Mouse (Mus musculus) neural tube, embryonic 13.5 days (tissue): ENCODE data around the gene Mrto4. TPM values are rescaled to one million over a fixed set of nuclear protein-coding genes. Genes with fewer than 3 reads are reported as not detected.
"Not testable (repeated sequence)": the region's sequence is repeated elsewhere in the genome, so short reads cannot be mapped to it uniquely, and the experiment has no call there.

ENCODE experiments used
- ATAC-seq: fragments of 200-750 bp; cut with Nextera tagmentation; 2 replicates; pipeline ENCODE4 v1.8.0; 2017; ENCODE audit warnings: low read depth, mild to moderate bottlenecking, moderate TSS enrichment, moderate library complexity
- H3K27ac ChIP-seq: fragments of 300-500 bp; sonication (generic); replicated peaks from 2 replicates; pipeline ENCODE4 v1.5.1; 2015; ENCODE audit warnings: moderate library complexity, mild to moderate bottlenecking, inconsistent platforms
- H3K27me3 ChIP-seq: fragments of 300-500 bp; sonication (generic); 2 replicates; pipeline ENCODE4 v1.6.1; 2015; ENCODE audit warnings: mild to moderate bottlenecking, inconsistent platforms
- H3K36me3 ChIP-seq: fragments of 300-500 bp; sonication (generic); 2 replicates; pipeline ENCODE4 v1.6.1; 2015; ENCODE audit warnings: mild to moderate bottlenecking, inconsistent platforms
- H3K4me1 ChIP-seq: fragments of 300-500 bp; sonication (generic); replicated peaks from 2 replicates; pipeline ENCODE4 v1.6.1; 2015; ENCODE audit warnings: inconsistent platforms
- H3K4me2 ChIP-seq: fragments of 300-500 bp; sonication (generic); 2 replicates; pipeline ENCODE4 v1.6.1; 2015; ENCODE audit warnings: inconsistent platforms, mild to moderate bottlenecking, moderate library complexity
- H3K4me3 ChIP-seq: fragments of 300-500 bp; sonication (generic); 2 replicates; pipeline ENCODE4 v1.5.1; 2015; ENCODE audit warnings: mild to moderate bottlenecking, inconsistent platforms
- H3K9ac ChIP-seq: fragments of 300-500 bp; sonication (generic); 2 replicates; pipeline ENCODE4 v1.6.1; 2015; ENCODE audit warnings: moderate library complexity, mild to moderate bottlenecking, inconsistent platforms
- H3K9me3 ChIP-seq: fragments of 300-500 bp; sonication (generic); 2 replicates; pipeline ENCODE4 v1.6.1; 2016; ENCODE audit warnings: inconsistent platforms
- WGBS: fragments of 180-500 bp; shearing (Covaris S2); methylation state at CpG from one replicate; pipeline ENCODE4 v1.1.7; 2015; 5-methylcytosine and 5-hydroxymethylcytosine counted together
- polyA plus RNA-seq: library from polyadenylated mRNA; unstranded; fragments of >200 nt; fragmentation: Nextera tagmentation; extraction: Ambion mirVana; gene quantifications from 2 replicates; pipeline ENCODE4 v1.2.1, GENCODE M21; 2015

Gene Mrto4
- polyA plus RNA-seq, result 86.7 and 90.3 TPM in 2 replicates

DNA sequence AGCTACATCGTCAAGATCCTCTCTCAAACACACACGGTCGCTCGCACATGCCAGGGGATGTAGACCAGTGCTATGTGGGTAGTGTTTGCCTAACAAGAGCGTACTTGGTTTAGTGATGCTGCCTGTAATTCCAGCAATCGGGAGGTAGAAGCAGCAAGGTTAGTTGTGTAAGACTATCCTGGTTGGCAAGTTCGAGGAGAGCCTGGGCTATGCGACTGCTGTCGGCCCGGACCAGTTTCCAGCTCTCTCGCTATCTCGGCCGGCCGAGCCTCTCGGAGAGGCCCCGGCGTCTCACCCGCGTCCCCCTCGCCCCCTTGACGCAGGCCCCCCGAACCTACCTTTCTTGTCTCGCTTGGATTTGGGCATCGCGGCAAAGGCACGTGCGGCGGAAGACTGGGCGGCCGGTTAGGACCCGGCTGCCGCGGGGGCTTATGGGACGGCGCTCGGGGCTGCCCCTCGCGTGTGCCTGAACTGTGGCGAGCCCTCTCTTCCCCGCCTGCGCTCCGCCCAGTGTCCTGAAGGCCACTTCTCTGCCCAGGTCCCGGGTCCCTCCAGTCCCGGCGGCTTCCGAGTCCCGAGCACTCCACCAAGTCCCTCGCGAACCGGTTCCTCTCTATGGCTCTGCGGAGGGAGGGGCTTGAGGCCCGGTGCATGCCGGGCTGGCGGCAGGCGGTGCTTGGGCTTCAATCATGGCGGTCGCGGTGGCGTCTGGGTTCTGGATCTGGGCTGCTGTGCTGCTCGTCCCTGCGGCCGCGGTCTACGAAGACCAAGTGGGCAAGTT lies at the start of gene Mrto4, which contains the start of the genes Emc1 and Ubr4:
Gene Mrto4, minus strand, starts transcription at position 646 of the 781 bp plus-strand sequence.
Gene Emc1, plus strand, starts transcription at position 657 of the 781 bp plus-strand sequence.
Gene Ubr4, plus strand, starts transcription at position 679 of the 781 bp plus-strand sequence.
- peak; percentile 95 for ATAC-seq
- H3K27me3 ChIP-seq, result no peaks in the 10 kb centered on the region
- peak within 1 kb of the TSS; percentile 97 for H3K4me2 ChIP-seq
- no peaks in the 10 kb centered on the region for H3K9me3 ChIP-seq
- H3K27ac ChIP-seq, result peak within 1 kb of the TSS; percentile 98
- peak within 1 kb of the TSS; percentile 85 for H3K4me3 ChIP-seq
- WGBS, result under 1% methylated on average over 64 of the region's 64 CpGs
- peaks cover 55% of the 10 kb centered on the region for H3K36me3 ChIP-seq
- peaks cover 27% of the 10 kb centered on the region for H3K4me1 ChIP-seq
- peak within 1 kb of the TSS; percentile 95 for H3K9ac ChIP-seq

DNA sequence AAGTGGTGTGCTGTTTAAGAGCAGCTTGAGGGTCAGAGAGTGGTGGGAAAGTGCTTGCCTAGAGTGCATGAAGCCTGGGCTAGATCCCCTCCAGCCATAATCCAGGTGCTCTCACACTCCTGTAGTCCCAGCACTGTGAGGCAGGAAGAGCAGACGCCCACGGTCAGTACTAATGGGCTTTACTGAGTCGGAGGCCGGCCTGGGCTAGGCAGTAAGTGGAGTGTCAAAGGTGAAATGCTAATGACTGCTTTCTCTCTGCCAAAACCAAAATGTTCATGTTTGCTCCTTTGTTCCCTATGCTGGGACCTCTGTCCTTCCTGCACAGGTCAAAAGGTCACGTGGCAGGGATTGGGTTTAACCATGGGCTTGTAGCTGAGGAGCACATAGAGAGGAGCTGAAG lies 48.1 kb upstream of the Mrto4 start:
- no peak overlapping the region for H3K9ac ChIP-seq
- peaks cover 96% of the 10 kb centered on the region for H3K36me3 ChIP-seq
- ATAC-seq, result no peak
- H3K4me2 ChIP-seq, result no peak overlapping the region
- no peak overlapping the region for H3K27ac ChIP-seq
- WGBS, result 80% methylated on average over 5 of the region's 5 CpGs
- H3K4me3 ChIP-seq, result no peak overlapping the region
- H3K27me3 ChIP-seq, result no peaks in the 10 kb centered on the region
- H3K4me1 ChIP-seq, result no peaks in the 10 kb centered on the region
- no peaks in the 10 kb centered on the region for H3K9me3 ChIP-seq

DNA sequence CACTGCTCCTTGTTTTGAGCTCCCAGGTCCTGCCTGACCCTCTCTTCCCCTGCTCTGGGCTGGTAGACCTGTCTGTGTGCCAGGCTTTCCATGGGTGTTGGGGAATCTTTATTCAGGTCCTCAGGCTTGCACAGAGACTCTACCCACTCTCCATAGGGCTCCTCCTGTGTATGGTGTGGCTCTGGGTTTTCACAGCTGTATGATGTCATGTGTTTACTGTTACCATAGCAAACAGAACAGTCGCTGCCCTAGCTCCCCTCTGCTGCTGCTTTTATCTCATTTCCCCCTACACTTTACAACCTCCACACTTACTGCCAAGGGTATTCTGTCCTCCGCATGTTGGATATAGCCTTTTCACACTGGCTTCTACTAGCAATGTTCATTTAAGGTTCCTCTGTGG lies 43.1 kb upstream of the Mrto4 start:
- Histone ChIP-seq H3K9ac (no peak overlapping the region), H3K27ac (no peak overlapping the region), H3K4me3 (no peak overlapping the region), H3K9me3 (no peaks in the 10 kb centered on the region), H3K36me3 (peaks cover 94% of the 10 kb centered on the region), H3K4me2 (no peak overlapping the region), H3K4me1 (no peaks in the 10 kb centered on the region), H3K27me3 (no peaks in the 10 kb centered on the region)
- 79% methylated on average over 2 of the region's 2 CpGs for WGBS
- no peak for ATAC-seq

DNA sequence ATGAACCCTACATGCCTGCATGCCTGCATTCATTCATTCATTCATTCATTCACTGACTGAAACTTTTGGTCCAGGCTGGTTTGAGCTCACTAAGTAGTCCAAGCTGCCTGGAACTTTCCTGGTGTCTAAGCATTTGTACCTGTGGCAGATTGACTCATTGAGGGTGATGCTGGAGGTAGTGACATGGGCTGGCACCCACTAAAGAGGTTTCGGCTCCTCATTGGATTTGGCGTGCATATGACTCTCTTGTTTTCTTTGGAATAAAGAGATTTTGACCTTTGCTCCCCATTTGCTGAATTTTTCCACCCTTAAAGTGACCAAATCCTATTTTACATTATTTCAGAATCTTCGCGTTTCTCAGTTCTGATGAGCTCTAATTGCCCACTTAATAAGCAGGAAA lies 37.2 kb upstream of the Mrto4 start:
- Histone ChIP-seq H3K4me1 (peaks cover 4% of the 10 kb centered on the region; the same call in 1 of the 2 replicates), H3K9ac (no peak overlapping the region)

DNA sequence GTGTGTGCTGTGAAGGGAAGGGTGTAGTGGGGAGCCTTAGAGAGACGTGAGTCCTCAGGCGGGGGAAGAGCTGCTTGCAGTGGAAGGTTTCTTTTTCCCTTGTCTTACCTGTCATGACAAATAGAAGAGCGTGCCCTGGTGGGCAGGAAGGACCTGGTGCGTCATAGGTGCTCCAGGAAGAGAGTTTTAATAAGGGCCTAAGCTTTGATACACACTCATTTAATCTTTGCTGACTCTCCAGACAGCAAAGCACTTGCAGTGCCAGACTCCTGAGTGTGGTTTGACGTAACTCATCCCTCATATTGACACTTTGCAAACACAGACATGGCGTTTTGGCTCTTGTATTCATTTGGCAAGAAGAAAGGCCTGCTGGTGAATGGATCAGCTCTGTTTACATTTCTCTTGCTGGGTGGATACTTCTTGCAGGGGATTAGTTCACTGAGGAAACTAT lies 34.5 kb upstream of the Mrto4 start:
- no peaks in the 10 kb centered on the region for H3K27me3 ChIP-seq
- no peak overlapping the region for H3K4me2 ChIP-seq
- ATAC-seq, result no peak
- H3K4me3 ChIP-seq, result no peak overlapping the region
- no peaks in the 10 kb centered on the region for H3K9me3 ChIP-seq
- no peak overlapping the region for H3K27ac ChIP-seq
- 79% methylated on average over 6 of the region's 6 CpGs for WGBS
- H3K4me1 ChIP-seq, result peaks cover 28% of the 10 kb centered on the region
- peaks cover 27% of the 10 kb centered on the region for H3K36me3 ChIP-seq
- H3K9ac ChIP-seq, result no peak overlapping the region

More for the DNA sequence above, 37.2 kb upstream of the Mrto4 start:
- no peak overlapping the region for H3K27ac ChIP-seq
- no peaks in the 10 kb centered on the region for H3K27me3 ChIP-seq
- no peaks in the 10 kb centered on the region for H3K9me3 ChIP-seq
- peaks cover 51% of the 10 kb centered on the region for H3K36me3 ChIP-seq
- no peak overlapping the region for H3K4me3 ChIP-seq
- no peak for ATAC-seq
- no peak overlapping the region for H3K4me2 ChIP-seq
- WGBS, result 91% methylated on average over 4 of the region's 4 CpGs

DNA sequence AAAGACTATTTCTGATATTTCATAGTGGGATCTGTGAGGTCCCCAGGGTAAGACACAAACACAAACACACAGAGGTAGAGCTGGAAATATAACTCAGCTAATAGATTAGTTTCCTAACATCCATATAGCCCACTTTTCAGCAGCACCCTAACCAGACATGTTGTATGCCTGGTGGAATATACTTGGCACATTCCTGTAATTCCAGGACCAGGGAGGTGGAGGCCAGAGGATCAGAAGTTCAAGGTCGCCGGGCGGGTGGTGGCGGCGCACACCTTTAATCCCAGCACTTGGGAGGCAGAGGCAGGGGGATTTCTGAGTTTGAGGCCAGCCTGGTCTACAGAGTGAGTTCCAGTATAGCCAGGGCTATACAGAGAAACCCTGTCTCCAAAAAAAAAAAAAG lies 33.5 kb upstream of the Mrto4 start:
- not testable (repeated sequence) for H3K4me2 ChIP-seq, H3K9me3 ChIP-seq, ATAC-seq, H3K27me3 ChIP-seq, H3K4me3 ChIP-seq, H3K27ac ChIP-seq, H3K9ac ChIP-seq
- Histone ChIP-seq H3K36me3 (peaks cover 17% of the 10 kb centered on the region), H3K4me1 (peaks cover 38% of the 10 kb centered on the region)
- 92% methylated on average over 5 of the region's 5 CpGs for WGBS

DNA sequence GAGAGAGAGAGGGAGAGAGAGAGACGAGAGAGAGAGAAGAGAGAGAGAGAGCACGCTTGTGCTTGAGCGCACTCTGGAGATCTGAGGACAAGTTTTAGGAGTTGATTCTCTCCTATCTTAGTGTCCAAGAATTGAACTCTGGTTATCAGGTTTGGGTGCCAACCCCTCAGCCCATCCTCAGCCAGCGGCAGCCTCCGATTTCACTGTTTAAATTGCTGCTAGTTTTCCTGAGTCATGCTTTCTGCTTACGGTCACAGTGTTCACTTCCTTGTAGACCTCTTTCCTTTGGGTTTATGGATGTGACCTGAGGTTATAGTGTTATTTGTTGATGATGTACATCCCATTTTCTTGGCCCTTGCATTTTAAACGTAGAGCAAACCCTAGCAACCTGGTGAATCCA lies 29.9 kb upstream of the Mrto4 start:
- H3K4me3 ChIP-seq, result no peak overlapping the region
- H3K9me3 ChIP-seq, result no peaks in the 10 kb centered on the region
- H3K9ac ChIP-seq, result peak overlapping the region; percentile 38
- no peak overlapping the region for H3K27ac ChIP-seq
- H3K4me1 ChIP-seq, result peaks cover 46% of the 10 kb centered on the region
- H3K36me3 ChIP-seq, result peaks cover 4% of the 10 kb centered on the region; the same call in 1 of the 2 replicates
- WGBS, result 83% methylated on average over 7 of the region's 7 CpGs
- no peaks in the 10 kb centered on the region for H3K27me3 ChIP-seq
- no peak for ATAC-seq
- peak overlapping the region; percentile 97 for H3K4me2 ChIP-seq

DNA sequence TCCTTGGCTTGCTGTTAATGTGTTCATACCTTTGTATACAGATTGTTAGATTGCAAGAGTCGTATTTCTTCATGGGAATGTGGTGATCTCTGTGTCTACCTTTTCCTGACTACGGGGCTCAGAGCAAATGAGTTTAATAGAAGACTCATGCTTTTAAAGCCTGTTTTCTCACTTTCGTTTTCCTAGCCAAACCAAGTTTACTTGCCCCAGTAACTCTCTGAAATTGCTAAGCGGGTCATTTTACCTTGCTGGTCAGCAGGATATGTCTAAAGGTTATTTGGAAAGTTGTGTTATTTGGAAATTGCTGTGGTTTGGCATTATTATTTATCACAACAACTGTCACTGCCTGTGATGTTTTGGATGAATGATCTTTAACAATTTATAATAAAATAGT lies 29.1 kb upstream of the Mrto4 start:
- Histone ChIP-seq H3K4me1 (peaks cover 42% of the 10 kb centered on the region), H3K4me3 (peak overlapping the region; percentile 89), H3K36me3 (peaks cover 12% of the 10 kb centered on the region; the same call in 1 of the 2 replicates), H3K27me3 (no peaks in the 10 kb centered on the region), H3K27ac (no peak overlapping the region), H3K9me3 (no peaks in the 10 kb centered on the region), H3K4me2 (peak overlapping the region; percentile 97), H3K9ac (peak overlapping the region; percentile 89)
- no peak for ATAC-seq
- 54% methylated on average over 4 of the region's 4 CpGs for WGBS

DNA sequence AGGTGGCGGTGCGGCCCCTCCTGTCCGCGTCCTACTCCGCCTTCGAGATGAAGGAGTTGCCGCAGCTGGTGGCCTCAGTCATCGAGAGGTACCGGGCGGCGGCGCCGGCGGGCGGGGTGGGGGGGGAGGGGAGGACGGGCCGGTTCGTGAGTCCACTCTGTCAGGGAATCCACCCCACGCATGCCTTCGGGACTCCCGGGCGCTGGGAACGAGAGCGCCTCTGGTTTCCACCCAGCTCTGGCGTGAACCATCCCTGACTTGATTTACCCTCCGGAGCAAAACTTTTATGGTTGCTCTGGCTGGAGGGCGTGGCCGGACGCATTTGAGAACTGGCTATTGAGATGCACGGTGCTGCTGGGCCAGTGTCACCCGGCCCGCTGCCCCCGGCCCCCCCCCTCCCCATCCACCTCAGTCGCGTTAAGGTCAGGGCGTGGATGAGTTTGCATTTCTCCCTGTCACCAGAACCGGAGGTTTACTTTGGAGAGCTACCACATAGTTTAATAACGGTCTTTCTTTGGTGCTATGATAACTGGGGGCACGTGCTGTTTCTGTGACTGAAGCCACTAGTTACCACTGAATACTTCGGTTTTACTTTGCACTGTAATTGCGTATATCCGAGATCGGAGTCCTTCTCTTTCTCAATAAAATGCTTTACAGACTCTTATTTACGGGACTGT lies 28.5 kb upstream of the Mrto4 start:
- peak; percentile 74; the same call in 1 of the 2 replicates for ATAC-seq
- 3% methylated on average over 44 of the region's 44 CpGs for WGBS
- peak overlapping the region; percentile 97 for H3K4me2 ChIP-seq
- H3K36me3 ChIP-seq, result peaks cover 17% of the 10 kb centered on the region
- H3K9me3 ChIP-seq, result no peaks in the 10 kb centered on the region
- H3K4me1 ChIP-seq, result peaks cover 42% of the 10 kb centered on the region
- peak overlapping the region; percentile 85 for H3K27ac ChIP-seq
- peak overlapping the region; percentile 89 for H3K4me3 ChIP-seq
- no peaks in the 10 kb centered on the region for H3K27me3 ChIP-seq
- peak overlapping the region; percentile 89 for H3K9ac ChIP-seq

DNA sequence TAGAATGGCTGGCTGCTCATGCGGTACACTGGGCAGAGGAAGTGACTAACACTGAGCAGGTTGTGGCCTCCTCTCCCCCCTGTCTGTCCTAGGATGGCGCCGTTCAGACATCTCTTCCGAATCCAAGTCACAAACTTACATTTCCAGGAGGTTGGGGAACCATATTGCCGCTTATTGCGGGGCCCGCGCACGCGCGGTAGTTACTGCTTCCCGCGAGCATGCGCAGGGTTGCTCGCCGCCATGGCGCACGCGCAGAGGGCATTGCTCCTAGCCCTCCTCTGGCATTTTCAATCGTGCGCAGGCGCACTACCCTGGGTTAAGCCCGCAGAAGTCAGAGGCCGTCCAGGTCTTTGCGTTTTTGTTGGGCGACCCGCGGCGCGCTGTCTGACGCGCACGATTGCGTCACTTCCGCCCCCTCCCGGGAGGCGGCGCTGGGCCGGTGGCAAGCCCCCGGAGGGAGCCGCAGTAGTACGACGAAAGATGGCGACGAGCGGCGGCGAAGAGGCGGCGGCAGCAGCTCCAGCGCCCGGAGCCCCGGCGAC lies 27.9 kb upstream of the Mrto4 start:
- Histone ChIP-seq H3K4me1 (peaks cover 42% of the 10 kb centered on the region), H3K4me2 (peak overlapping the region; percentile 97), H3K9me3 (no peaks in the 10 kb centered on the region), H3K36me3 (peaks cover 23% of the 10 kb centered on the region), H3K27ac (peak overlapping the region; percentile 86), H3K4me3 (peak overlapping the region; percentile 89), H3K27me3 (no peaks in the 10 kb centered on the region), H3K9ac (peak overlapping the region; percentile 89)
- peak; percentile 97 for ATAC-seq
- under 1% methylated on average over 39 of the region's 54 CpGs for WGBS

DNA sequence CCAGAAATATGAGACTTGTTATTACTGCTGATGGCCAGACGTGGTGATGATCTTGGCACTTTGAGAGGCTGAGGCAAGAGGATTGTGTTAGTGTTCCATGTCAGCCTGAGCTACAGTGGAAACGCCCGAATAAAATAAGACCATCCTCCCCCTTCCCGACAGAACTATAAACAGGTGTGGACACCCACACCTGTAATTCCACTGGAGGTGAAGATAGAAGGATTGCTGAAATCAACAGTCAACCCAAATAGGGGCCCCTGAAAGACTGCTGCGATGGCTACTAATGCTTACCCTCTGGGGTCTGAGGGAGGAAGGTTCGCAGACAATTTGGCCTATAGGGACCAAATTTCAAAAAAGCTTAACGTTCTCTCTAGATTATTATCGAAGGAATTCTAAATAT lies 27.3 kb upstream of the Mrto4 start:
- Histone ChIP-seq H3K9ac (peak overlapping the region; percentile 81), H3K27me3 (no peaks in the 10 kb centered on the region), H3K27ac (peak overlapping the region; percentile 86), H3K4me1 (peaks cover 42% of the 10 kb centered on the region), H3K4me2 (peak overlapping the region; percentile 90), H3K9me3 (no peaks in the 10 kb centered on the region), H3K4me3 (peak overlapping the region; percentile 89), H3K36me3 (peaks cover 28% of the 10 kb centered on the region)
- 16% methylated on average over 8 of the region's 8 CpGs for WGBS
- 0 out of 2 replicates have a peak, but pooled peaks have one; percentile 5 for ATAC-seq

DNA sequence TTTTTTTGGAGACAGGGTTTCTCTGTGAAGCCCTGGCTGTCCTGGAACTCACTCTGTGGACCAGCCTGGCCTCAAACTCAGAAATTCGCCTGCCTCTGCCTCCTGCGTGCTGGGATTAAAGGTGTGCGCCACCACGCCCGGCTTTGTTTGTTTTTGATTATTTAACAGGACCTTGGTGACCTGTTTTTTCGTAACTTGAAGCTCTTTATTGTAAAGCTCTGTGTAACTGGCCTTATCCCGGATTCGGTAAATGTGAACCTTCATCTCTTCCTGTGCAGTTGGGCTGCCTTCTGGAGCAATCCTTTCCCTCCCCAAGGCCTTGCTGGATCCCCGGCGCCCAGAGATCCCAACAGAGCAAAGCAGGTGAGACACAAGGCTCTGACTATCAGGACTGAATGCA lies 21.2 kb upstream of the Mrto4 start:
- no peak overlapping the region for H3K27ac ChIP-seq
- no peak overlapping the region for H3K4me3 ChIP-seq
- no peak overlapping the region for H3K9ac ChIP-seq
- WGBS, result 93% methylated on average over 10 of the region's 10 CpGs
- no peaks in the 10 kb centered on the region for H3K9me3 ChIP-seq
- no peak for ATAC-seq
- H3K4me2 ChIP-seq, result no peak overlapping the region
- H3K27me3 ChIP-seq, result no peaks in the 10 kb centered on the region
- H3K36me3 ChIP-seq, result peaks cover 89% of the 10 kb centered on the region
- H3K4me1 ChIP-seq, result no peaks in the 10 kb centered on the region
